Mouse (Mus musculus) embryo, embryonic 10.5 days (tissue): ENCODE results near the gene Mgl2.
"Not testable (repeated sequence)": the region's sequence is repeated elsewhere in the genome, so short reads cannot be mapped to it uniquely, and the experiment has no call there.

ENCODE experiments used
- DNase-seq: peaks from one replicate; pipeline ENCODE4 v3.0.0-alpha.2; 2015; ENCODE audit warnings: low spot score

The Mgl2 gene

DNA sequence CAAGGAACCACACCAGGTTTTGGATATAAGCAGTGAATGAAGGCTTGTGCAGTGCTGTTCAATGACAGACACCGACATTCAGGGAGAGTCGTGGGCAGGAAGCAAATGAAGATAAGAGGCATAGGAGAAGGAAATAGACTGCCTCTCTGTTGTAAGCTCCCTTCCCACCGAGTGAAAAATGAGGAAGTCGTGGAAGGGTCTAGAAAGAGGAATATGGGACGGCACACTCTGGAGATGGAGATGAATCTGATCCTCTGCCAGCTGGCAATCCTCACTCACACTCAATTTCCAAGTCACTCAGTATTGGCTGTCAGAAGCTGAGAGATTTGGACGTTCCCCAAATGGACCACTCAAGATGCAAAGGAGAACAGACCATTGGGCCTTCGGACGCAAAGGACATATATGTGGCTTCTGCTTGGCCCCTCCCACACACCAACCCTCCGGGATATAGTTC lies at the start of gene Mgl2:
Gene Mgl2, plus strand, starts transcription at position 404 of the 454 bp plus-strand sequence.
- no peak for DNase-seq

- DNase-seq: no peak
These were observed 49.1 kb upstream of the Mgl2 start for GRCm38 (mm10) chr11:70080803-70081590.

DNA sequence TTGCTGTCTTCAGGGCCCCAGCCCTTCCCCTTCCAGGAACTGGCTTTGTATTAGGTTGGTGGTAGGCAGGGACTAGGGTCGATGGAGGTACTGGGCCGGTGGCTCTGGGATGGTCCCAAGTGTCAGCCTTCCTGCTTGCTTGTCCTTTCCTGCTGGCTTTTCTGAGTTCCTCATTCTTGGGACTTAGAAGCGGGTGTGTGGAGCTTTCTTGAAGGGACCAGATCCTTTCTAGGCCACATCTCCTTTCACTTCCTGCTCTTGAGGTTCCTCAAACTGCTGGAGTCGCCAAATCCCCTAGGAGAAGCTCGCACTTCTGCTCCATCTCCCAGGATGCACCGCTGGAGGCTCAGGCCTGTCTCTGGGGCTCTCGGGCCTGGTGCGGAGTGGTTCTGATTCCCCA lies 45.6 kb upstream of the Mgl2 start:
- no peak for DNase-seq

- DNase-seq: no peak
These were observed 37.9 kb upstream of the Mgl2 start, which contains the start of gene Asgr2 for GRCm38 (mm10) chr11:70091986-70092783. Gene Asgr2 (plus strand): TSS chr11:70092644.

DNA sequence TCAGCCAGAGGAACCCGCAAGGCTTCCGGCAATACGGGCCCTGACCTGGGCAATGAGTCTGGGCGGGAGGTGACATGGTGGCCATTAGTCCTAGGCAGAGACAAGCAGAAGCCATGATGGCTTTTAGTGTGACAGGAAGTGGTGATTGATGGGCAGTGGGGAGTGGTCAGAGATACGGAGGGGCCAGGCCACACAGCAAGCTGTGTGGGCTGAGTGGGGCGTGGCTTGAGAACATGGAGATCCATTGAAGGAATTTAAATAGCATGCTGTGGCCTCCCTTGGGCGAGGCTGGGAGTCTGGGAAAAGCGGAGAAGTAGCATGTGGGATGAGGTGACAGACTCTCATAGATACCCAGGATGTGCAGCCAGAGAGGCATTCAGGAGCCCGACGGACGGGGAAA lies 32.7 kb upstream of the Mgl2 start:
- DNase-seq: peak; percentile 16

GRCm38 (mm10) chr11:70099102-70099501 lies 31.0 kb upstream of the Mgl2 start:
- DNase-seq: no peak

DNA sequence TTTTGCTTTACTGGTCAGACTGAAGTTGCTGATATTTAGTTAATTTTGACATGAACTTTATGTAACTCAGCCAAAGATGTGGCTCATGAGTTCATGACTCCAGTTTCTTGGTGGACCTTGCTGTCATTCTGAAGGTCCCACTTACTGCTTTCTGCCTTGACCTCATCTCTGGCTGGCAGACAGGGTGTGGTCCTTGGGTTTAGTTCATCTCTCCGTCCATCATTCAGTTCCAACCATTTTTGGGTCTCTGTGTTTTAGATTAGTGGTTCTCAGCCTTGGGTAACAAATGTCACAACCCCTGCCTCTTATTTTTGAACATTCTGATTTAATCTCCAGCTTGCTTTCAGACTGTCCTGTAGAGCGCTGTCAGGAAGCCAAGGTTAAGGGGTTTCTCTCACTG lies 30.3 kb upstream of the Mgl2 start:
- DNase-seq: no peak

DNA sequence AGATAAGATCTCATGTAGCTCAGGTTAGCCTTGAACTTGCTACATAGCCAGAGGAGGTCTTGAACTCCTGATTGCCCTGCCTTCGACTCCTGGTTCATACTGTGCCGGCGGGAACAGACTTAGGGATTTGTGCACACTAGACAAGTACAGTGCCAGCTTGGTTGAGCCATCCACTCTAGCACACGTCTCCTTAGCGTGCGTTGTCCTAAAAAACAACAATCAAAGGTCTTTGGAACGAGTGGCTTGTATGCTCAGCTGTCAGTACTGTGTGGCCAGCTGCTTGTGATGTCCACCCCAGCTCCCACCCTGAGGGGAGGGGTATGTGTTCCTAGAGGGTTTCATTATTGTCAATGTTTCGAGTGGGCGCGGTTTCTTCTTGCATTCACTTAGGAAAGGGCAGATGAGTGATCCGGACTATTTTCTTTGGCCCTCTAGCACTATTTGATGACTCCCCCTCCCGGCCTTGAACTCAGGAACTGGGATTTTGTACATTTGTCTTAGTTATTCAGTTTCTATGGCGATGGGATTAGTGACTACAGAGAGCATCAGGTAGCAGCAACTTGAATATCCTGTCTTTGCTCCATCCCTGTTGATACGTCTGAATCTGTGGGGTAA lies 26.3 kb upstream of the Mgl2 start:
- DNase-seq: no peak

- no peak for DNase-seq
These were observed 23.0 kb upstream of the Mgl2 start for GRCm38 (mm10) chr11:70107085-70107484.

DNA sequence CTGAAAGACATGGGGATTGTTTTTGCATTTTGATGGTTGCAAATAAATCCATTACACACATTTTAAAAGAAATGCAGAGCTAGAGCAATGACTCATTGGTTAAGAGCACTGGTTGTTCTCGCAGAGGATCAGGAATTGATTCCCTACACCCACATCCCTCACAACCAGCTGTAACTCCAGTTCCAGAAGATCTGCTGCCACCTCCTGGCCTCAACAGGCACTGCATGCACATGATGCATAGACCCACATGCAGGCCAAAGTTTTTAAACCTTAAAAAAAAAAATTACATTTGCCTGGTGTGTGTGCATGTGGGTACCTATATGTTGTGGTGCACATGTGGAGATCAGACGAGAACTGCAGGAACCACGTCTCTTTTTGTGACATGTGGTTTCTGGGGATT lies 20.0 kb upstream of the Mgl2 start:
- peak; percentile 57 for DNase-seq

GRCm38 (mm10) chr11:70114562-70114961 lies 15.6 kb upstream of the Mgl2 start:
- DNase-seq: no peak

DNA sequence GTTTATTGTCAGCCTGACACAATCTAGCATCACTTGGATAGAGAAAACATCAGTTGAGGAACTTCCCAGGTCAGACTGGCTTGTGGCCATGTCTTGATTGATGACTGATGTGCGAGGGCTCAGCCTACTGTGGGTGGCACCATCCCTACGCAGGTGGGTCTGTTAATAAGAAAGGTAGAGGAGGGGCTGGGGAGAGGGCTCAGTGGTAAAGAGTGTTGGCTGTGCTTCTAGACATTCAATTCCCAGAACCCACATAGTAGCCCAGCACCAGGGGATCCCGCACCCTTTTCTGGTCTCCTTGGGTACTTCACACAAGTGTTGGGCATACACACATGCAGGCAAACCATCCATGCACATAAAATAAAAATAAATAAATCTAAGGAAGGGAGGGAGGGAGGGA lies 14.2 kb upstream of the Mgl2 start:
- no peak for DNase-seq

GRCm38 (mm10) chr11:70135001-70135400 lies 4.9 kb downstream of the Mgl2 start:
- DNase-seq: not testable (repeated sequence)

- DNase-seq: not testable (repeated sequence)
These were observed 5.8 kb downstream of the Mgl2 start for GRCm38 (mm10) chr11:70135925-70136324.

DNA sequence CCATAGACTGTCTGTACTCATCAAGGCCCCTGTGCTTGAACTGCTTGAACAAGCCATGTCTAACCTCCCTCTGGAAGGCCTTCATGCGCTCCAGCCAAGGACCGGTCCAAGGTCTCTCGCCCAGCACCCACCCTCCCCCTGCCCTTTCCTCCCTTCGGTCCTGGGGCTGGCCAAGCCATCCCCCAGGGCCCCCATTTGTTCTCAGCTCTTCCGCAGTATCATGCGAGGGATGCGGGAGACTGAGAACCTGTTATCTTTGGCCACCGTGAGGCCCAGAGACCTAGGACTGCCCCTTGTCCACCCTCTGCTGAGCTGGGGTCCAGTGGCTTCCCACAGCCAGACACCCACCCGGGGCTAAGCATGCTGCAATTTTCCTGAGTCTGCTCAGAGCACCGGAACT lies 9.0 kb downstream of the Mgl2 start:
- DNase-seq: no peak

GRCm38 (mm10) chr11:70151072-70151471 lies 20.9 kb downstream of the Mgl2 start:
- no peak for DNase-seq

DNA sequence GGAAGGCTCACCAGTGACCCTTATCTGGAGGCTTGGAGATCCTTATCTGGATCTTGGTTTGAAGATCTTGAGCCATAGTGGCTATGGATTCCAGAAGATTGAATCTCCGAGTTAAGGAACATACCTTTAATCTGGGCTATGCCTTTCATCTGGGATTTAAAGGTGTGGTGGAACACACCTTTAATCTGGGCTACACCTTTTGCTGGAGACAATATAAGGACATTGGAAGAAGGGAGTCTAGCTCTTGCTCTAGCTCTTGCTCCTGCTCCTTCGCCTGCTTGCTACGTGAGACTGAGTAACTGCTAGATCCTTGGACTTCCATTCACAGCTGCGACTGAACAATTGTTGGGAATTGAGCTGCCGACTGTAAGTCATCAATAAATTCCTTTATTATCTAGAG lies 25.8 kb downstream of the Mgl2 start, which contains the start of gene Clec10a:
Gene Clec10a, plus strand, starts transcription at position 301 of the 400 bp plus-strand sequence.
- DNase-seq: not testable (repeated sequence)

DNA sequence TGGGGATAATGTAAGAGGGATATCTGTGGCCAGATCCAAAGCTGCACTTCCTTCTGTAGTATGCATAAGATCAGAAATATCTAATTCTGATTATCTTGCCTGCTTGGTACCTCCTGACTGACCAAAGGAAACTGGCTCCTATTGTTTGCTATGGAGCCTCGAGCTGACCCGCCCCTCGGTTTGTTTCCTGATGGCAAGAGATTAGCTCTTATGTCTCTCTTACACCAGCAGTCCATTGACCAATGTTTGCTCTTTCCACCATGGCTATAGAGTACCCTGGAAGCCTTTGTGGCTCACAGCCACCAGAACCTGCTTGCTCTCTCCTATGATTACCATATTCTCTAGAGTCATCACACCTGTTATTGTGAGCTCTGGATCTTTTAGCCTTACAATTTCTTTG lies 32.2 kb downstream of the Mgl2 start:
- DNase-seq: no peak

DNA sequence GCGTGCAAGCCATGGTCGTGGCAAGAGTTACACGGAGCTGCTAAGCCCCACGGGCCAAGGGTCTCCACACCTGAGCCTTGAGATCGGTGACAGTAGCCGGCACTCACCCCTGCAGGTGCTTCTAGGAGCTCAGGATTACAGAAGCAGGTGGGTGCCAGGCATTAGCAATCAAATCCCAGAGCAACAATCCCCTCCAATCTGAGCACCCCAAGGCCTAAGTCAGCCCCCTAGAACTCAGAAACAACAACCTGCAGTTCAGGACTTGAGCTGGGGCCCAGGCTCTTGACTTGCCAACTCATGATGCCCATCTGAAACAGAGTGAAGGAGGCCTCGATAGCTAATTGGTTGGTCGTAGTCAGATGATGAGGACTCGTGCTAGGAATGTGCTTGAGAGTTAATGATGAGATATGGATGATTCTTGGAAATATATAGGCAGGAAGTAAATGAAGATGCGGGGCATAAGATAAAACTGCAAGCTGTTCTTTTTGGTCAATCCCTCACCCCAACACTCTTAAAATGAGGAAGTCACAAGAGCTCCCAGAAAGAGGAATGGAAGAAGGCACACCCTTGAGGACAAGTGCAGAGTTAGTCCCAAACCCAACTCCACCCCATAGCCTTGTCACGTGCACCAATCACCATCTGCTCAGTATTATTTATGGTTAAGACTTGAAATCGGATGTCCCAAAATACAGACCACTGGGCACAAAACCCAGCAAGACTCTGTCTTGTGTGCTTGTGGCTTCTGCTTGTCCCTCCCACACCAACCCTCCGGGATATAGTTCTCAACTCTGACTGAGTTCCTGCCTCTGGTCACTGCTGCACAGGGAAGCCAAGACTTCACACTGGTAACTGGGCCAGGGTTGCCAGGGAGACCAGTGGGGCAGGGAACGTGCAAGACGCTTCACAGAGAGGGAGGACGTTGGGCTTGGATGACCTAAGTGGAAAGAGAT lies 36.1 kb downstream of the Mgl2 start:
- no peak for DNase-seq

GRCm38 (mm10) chr11:70168136-70168535 lies 38.0 kb downstream of the Mgl2 start:
- no peak for DNase-seq

DNA sequence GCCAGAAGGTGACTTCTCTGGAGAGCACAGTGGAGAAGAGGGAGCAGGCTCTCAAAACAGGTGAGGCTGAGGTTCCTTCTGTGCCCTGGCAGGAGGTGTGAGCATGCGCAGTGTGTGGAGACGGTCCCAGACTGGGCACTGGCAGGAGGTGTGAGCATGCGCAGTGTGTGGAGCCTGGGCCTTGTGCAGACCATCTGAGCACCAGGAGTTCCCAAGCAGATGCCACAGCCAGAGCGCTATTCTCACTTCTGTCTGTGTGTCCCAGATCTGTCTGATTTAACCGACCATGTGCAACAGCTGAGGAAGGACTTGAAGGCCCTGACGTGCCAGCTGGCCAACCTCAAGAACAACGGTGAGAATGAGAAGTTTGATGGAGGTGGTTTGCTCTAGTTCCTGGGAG lies 39.3 kb downstream of the Mgl2 start:
- DNase-seq: not testable (repeated sequence)
